Mouse (Mus musculus) thymus, postnatal 10 days (tissue): Measurements from ENCODE around the gene Clec16a.

ENCODE experiments used
- DNase-seq, 2 experiments: peaks; one replicate each; pipeline ENCODE4 v3.0.0; 2021; ENCODE audit warnings: low spot score in 2 of 2

Clec16a gene

GRCm38 (mm10) chr16:10786288-10786687 lies 241.1 kb downstream of the Clec16a start:
- DNase-seq = peak; percentile 88 to 94

- DNase-seq = no peak
These were observed 241.8 kb downstream of the Clec16a start for GRCm38 (mm10) chr16:10786782-10787547.

GRCm38 (mm10) chr16:10787548-10788058 lies 242.5 kb downstream of the Clec16a start:
- no peak for DNase-seq

- peak; percentile 42 to 56 for DNase-seq
These were observed 243.1 kb downstream of the Clec16a start, which contains the start of gene Tnp2 for GRCm38 (mm10) chr16:10788271-10788670. Tnp2 (minus strand) TSS chr16:10788660.

- DNase-seq = no peak
These were observed 243.7 kb downstream of the Clec16a start for GRCm38 (mm10) chr16:10788866-10789265.

GRCm38 (mm10) chr16:10790702-10791101 lies 245.6 kb downstream of the Clec16a start, which contains the start of gene Prm3:
Prm3 (minus strand) TSS chr16:10790914.
- DNase-seq = no peak
